Mouse (Mus musculus) adrenal gland, adult 10 weeks (tissue): Measurements from ENCODE around the gene Pp2d1. TPM values are rescaled to one million over a fixed set of nuclear protein-coding genes. Genes with fewer than 3 reads are reported as not detected.

Experiments used
- polyA plus RNA-seq: library from polyadenylated mRNA; stranded (reverse); fragments of 350-450 nt; fragmentation: Illumina TruSeq; extraction: RNeasy Lipid Tissue Mini Kit (QIAGEN cat#74804); gene quantifications from one replicate; pipeline ENCODE4 v1.2.3, GENCODE M21; 2014; ENCODE audit warnings: low read depth, low replicate concordance

Gene Pp2d1
- polyA plus RNA-seq = not detected

DNA sequence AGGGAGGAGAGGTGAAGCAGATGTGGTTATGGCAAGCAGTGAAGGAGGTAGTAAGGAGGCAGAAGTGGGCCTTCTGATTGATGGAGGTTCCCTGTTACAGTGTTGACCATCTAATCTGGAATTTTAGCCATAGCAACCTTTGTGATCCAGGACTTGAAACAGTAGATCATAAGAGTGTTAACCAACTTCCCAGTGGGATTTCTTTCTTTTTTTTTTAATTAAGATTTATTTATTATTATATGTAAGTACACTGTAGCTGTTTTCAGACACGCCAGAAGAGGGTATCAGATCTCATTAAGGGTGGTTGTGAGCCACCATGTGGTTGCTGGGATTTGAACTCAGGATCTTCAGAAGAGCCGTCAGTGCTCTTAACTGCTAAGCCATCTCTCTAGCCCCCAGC lies at the start of gene Pp2d1:
Gene Pp2d1 (minus strand): TSS at position 101 of the 400 bp plus-strand sequence.

DNA sequence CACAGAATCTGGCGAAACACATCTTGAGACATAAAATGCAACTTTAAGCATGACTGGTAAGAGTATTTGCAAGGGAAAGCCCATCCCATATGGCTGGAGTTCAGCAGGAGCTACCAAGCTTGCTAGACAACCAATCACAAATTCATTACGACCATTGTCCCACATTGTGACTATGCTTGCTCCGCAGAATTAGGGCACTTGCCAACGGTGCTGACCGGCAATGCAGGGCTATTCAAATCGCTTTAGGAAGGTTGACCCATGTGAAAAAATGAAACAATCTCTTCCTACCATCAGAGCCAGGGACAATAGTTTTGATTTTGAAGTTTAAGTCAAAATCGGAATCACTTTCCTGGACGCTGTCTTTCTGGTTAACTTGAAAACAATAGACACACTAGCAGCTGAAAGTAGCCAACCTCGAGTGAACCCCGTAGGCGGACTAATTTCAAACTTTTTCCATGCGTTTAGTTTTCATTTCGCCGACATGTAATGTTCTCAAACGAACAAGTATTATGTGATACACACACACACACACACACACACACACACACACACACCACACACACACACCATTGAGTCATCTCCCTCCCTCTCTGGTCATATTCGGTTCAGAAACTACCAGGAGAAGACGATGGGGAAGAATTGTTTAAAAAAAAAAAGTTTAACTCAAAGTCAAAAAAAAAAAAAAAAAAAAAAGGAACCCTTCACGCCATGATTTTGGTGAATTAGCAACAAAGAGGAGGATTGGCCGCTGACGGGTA lies 27.1 kb upstream of the Pp2d1 start, which contains the start of gene Kat2b:
Gene Kat2b (plus strand): TSS at position 701 of the 758 bp plus-strand sequence.

GRCm38 (mm10) chr17:53478858-53479603 lies 60.2 kb downstream of the Pp2d1 start, which contains the start of gene Rab5a:
Gene Rab5a (plus strand): TSS chr17:53479234.

GRCm38 (mm10) chr17:53462603-53463495 lies 76.4 kb downstream of the Pp2d1 start, which contains the start of gene Efhb:
Gene Efhb (minus strand): TSS chr17:53463321.

Other genes with a start within 250 kb of the Pp2d1 start
- 0.64 TPM for gene Efhb, start 76.1 kb downstream of the Pp2d1 start, polyA plus RNA-seq
- 444 TPM for gene Rab5a, start 60.2 kb downstream of the Pp2d1 start, polyA plus RNA-seq
- gene Kat2b, start 27.4 kb upstream of the Pp2d1 start, polyA plus RNA-seq = 371 TPM
- gene Sgo1, start 149.9 kb upstream of the Pp2d1 start, polyA plus RNA-seq = 2.4 TPM